In the genomic region with DNA sequence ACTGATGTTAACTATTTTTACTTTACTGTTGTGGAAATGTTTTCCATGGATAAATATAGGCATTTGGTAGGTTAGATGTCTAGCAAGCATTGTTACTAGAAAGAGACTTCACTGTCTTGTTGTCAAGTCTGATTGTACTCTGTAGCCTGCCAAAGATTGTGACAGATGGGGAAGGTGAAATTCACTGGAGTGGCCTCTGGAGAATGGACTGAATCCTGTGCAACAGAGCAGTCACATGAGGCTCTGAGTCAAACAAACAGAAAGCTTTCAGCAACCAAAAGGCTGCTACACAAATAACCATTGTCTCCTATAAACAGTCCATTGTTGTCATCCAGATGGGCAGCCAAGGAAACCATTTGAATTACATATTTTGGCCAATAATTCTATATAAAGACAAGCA, we compare ENCODE assay signal across 18 mouse cellular contexts.
"Had no signal": no experiment of that assay in that cellular context is flagged by ENCODE, and none has a peak within 500 bp of the region (broad histone marks: within the 10 kb centered on the region; RNA-seq: fewer than 3 reads in every experiment).

No protein-coding gene starts in this region.

- H3K27ac ChIP-seq: limb, embryonic 12.5 days; limb, embryonic 15.5 days; liver, embryonic 13.5 days; neural tube, embryonic 12.5 days; neural tube, embryonic 15.5 days had no signal

- H3K4me3 ChIP-seq: limb, embryonic 12.5 days; limb, embryonic 15.5 days; liver, embryonic 13.5 days; neural tube, embryonic 12.5 days; neural tube, embryonic 15.5 days had no signal

- ATAC-seq: intestine, embryonic 16.5 days had no signal

- H3K9me3 ChIP-seq: limb, embryonic 12.5 days; limb, embryonic 15.5 days; liver, embryonic 13.5 days; neural tube, embryonic 12.5 days; neural tube, embryonic 15.5 days had no signal

- H3K4me1 ChIP-seq: limb, embryonic 12.5 days; limb, embryonic 15.5 days; liver, embryonic 13.5 days; neural tube, embryonic 12.5 days; neural tube, embryonic 15.5 days had no signal

- H3K9ac ChIP-seq: limb, embryonic 12.5 days; limb, embryonic 15.5 days; liver, embryonic 13.5 days; neural tube, embryonic 12.5 days; neural tube, embryonic 15.5 days had no signal

- H3K4me2 ChIP-seq: limb, embryonic 12.5 days; limb, embryonic 15.5 days; liver, embryonic 13.5 days; neural tube, embryonic 12.5 days; neural tube, embryonic 15.5 days had no signal

- H3K36me3 ChIP-seq: limb, embryonic 12.5 days; limb, embryonic 15.5 days; liver, embryonic 13.5 days; neural tube, embryonic 12.5 days had no signal

- DNase-seq: kidney, adult 18-20 months; kidney, adult 9 months; kidney, postnatal 14 days; kidney, postnatal 4 days; left cerebral cortex, postnatal 4 days; liver, embryonic 13.5 days; lung, adult 2 months; lung, postnatal 14 days; lung, postnatal 4 days; midbrain, embryonic 14.5 days; thymus, adult 2 months; thymus, postnatal 14 days; thymus, postnatal 4 days had no signal

- H3K27me3 ChIP-seq: limb, embryonic 12.5 days; limb, embryonic 15.5 days; liver, embryonic 13.5 days; neural tube, embryonic 12.5 days; neural tube, embryonic 15.5 days had no signal
